Mouse (Mus musculus): ENCODE measurements at regions not wholly inside any gene's neighbourhood (a gene's known extent, or its start where the extent isn't known, plus 50 kb on each side); places are given as distances from the start of the nearest gene placed in this dataset.

GRCm38 (mm10) chr8:78932069-78932468, 96.2 kb upstream of the Zfp827 start:
- TF ChIP-seq POLR2A (IDR thresholded peaks at IDR 0.05; ENCODE audit: low read depth, low read length) (no peak), CTCF (conservative IDR thresholded peaks at IDR 0.05; ENCODE audit: insufficient read depth, insufficient read length, low read depth, low read length) (no peak)

Data from kidney, adult 2 months (tissue).